Mouse (Mus musculus): ENCODE results near the gene Pold4. TPM values are rescaled to one million over a fixed set of nuclear protein-coding genes. Genes with fewer than 3 reads are reported as not detected.
A peak's percentile ranks its signal among the peaks of the same experiment; 100 is the strongest.

Pold4 gene
- polyA plus RNA-seq, 1 experiment from 2014 or later, result 19.9 TPM

GRCm38 (mm10) chr19:4194021-4194724 lies 37.5 kb upstream of the Pold4 start:
- 75% methylated on average over 8 of the region's 8 CpGs for WGBS

DNA sequence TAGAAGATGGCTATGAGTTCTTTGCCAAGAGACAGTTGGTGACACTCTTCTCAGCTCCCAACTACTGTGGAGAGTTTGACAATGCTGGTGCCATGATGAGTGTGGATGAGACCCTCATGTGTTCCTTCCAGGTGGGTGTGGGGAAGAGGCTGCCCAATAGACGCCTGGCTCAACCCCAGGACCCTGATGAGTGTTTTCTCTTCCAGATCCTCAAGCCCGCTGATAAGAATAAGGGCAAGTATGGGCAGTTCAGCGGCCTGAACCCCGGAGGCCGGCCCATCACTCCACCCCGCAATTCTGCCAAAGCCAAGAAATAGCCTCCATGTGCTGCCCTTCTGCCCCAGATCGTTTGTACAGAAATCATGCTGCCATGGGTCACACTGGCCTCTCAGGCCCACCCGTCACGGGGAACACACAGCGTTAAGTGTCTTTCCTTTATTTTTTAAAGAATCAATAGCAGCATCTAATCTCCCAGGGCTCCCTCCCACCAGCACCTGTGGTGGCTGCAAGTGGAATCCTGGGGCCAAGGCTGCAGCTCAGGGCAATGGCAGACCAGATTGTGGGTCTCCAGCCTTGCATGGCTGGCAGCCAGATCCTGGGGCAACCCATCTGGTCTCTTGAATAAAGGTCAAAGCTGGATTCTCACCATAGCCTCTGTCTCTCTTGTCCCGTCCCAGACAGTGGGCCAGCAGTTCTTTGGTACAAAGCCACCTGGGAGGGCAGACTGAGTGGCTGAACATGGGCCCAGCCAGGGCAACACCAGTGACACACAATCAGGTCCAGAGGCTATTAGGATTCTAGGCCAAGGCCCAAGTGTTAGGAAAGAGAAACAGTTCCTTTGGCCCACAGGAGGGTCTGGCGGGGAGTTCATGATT lies 36.7 kb upstream of the Pold4 start:
- 76% methylated on average over 12 of the region's 12 CpGs for WGBS
- Histone ChIP-seq H3K36me3 (peaks cover 70% of the 10 kb centered on the region), H3K4me1 (peaks cover 58% of the 10 kb centered on the region), H3K27ac (replicated peaks) (no peak overlapping the region), H3K27me3 (replicated peaks) (no peaks in the 10 kb centered on the region), H3K9ac (no peak overlapping the region), H3K9me3 (no peaks in the 10 kb centered on the region), H3K4me2 (no peak overlapping the region), H3K4me3 (no peak overlapping the region)
- no peak for ATAC-seq (ENCODE audit: extremely low read depth, insufficient number of reproducible peaks, low FRiP score, low TSS enrichment)

More at GRCm38 (mm10) chr19:4194021-4194724, 37.5 kb upstream of the Pold4 start:
- Histone ChIP-seq H3K4me1 (peaks cover 56% of the 10 kb centered on the region), H3K27ac (replicated peaks) (no peak overlapping the region), H3K4me3 (no peak overlapping the region; the same call in 1 of the 2 replicates), H3K9me3 (no peaks in the 10 kb centered on the region), H3K9ac (0 out of 2 replicates have a peak overlapping the region, but pooled peaks have one; percentile 30), H3K36me3 (peaks cover 62% of the 10 kb centered on the region), H3K27me3 (replicated peaks) (no peaks in the 10 kb centered on the region), H3K4me2 (peak overlapping the region; percentile 96; the same call in 1 of the 2 replicates)
- ATAC-seq (ENCODE audit: extremely low read depth, insufficient number of reproducible peaks, low FRiP score, low TSS enrichment), result no peak

DNA sequence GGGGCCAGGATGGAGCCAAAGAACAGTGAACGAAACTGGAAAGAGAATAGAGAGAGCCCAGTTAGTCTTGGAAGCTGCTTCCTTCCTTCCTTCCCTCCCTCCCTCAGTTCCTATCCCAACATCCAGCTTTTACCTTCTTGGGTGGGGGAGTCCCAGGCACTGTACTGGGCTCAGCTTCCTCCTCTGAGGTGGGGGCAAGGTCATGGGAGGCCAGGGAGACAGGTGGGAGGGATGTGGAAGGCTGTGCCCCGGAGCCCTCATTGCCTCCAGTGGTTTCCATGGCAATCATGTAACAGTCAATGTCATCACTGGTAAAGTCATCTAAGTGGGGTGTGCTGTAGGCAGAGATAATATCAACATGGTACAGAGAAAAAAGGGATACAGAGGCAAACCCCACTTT lies 35.7 kb upstream of the Pold4 start:
- WGBS, result 59% methylated on average over 2 of the region's 2 CpGs

GRCm38 (mm10) chr19:4196548-4196947 lies 35.2 kb upstream of the Pold4 start:
- H3K27ac ChIP-seq (replicated peaks), result peak overlapping the region; percentile 24; the same call in 1 of the 2 replicates

More for the DNA sequence above, 35.7 kb upstream of the Pold4 start:
- H3K36me3 ChIP-seq, result peaks cover 75% of the 10 kb centered on the region
- peaks cover 62% of the 10 kb centered on the region for H3K4me1 ChIP-seq
- ATAC-seq (ENCODE audit: extremely low read depth, insufficient number of reproducible peaks, low FRiP score, low TSS enrichment), result no peak
- H3K27ac ChIP-seq (replicated peaks), result no peak overlapping the region
- H3K4me2 ChIP-seq, result no peak overlapping the region
- no peaks in the 10 kb centered on the region for H3K9me3 ChIP-seq
- H3K27me3 ChIP-seq (replicated peaks), result no peaks in the 10 kb centered on the region
- H3K4me3 ChIP-seq, result no peak overlapping the region
- peak overlapping the region; percentile 12; the same call in 1 of the 2 replicates for H3K9ac ChIP-seq

DNA sequence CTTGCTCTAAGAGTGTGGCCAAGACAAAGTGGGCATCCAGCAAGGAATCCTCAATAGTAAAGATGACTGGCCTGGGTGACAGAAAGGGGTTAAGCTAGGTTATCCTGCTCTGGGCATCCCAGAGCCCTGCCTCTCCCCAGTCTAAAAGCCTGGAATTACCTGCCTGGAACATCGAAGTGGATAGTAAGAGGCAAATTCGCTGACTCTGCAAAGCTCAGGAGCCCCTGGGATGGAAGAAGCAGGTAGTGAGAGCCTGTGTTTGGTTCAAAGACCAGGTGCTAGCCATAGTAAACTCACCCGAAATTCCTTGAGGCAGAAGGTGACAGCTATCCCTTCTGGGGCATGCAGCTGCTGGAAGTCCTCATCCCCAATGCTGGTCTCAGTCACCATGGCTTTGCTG lies 34.5 kb upstream of the Pold4 start:
- peaks cover 61% of the 10 kb centered on the region for H3K4me1 ChIP-seq
- WGBS, result 63% methylated on average over 3 of the region's 3 CpGs
- ATAC-seq (ENCODE audit: extremely low read depth, insufficient number of reproducible peaks, low FRiP score, low TSS enrichment), result no peak

More at GRCm38 (mm10) chr19:4196548-4196947, 35.2 kb upstream of the Pold4 start:
- H3K27me3 ChIP-seq (replicated peaks), result no peaks in the 10 kb centered on the region
- H3K4me2 ChIP-seq, result no peak overlapping the region
- H3K9me3 ChIP-seq, result no peaks in the 10 kb centered on the region
- peaks cover 57% of the 10 kb centered on the region for H3K4me1 ChIP-seq
- no peak overlapping the region for H3K4me3 ChIP-seq
- no peak overlapping the region; the same call in 1 of the 2 replicates for H3K9ac ChIP-seq
- ATAC-seq (ENCODE audit: extremely low read depth, insufficient number of reproducible peaks, low FRiP score, low TSS enrichment), result no peak
- peaks cover 75% of the 10 kb centered on the region for H3K36me3 ChIP-seq
- WGBS, result 33% methylated on average over 5 of the region's 5 CpGs

DNA sequence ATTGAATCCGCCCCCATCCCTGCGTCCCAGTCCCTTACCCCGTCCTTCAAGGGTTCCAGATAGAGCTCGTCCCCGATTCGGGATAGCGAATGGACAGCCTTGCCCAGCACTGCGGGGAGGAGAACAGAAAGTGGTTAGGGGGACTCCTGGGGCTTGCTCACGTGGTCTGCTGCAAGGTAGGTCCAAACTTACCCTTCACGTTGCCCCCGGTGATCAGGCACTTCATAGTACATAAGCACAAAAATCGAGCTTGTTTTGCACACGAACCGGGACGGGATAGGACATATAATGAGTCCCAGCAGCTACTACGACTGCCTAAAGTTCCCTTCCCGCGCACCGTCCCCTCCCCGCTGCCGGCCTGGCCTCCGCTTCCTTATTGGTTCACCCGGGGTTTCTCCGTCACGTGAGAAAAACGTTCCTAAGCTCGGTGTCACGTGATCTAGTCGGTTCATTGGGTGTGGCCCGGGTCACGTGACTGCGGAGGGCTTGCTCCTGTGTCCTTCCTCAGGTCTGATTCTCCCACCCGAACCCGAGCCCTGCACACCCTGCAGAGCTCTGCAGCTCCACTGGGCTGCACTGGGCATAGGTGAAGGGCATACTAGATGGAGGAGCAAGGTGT lies 30.3 kb upstream of the Pold4 start, which contains the start of gene Rad9a:
TSS of gene Rad9a (minus strand) at position 372 of the 619 bp plus-strand sequence.
- H3K9me3 ChIP-seq, result no peaks in the 10 kb centered on the region
- peak within 1 kb of the TSS; percentile 93 for H3K9ac ChIP-seq
- H3K4me2 ChIP-seq, result peak within 1 kb of the TSS; percentile 97
- peaks cover 31% of the 10 kb centered on the region for H3K4me1 ChIP-seq
- H3K27me3 ChIP-seq (replicated peaks), result peaks cover 27% of the 10 kb centered on the region
- peak within 1 kb of the TSS; percentile 77 for H3K27ac ChIP-seq (replicated peaks)
- under 1% methylated on average over 34 of the region's 34 CpGs for WGBS
- H3K36me3 ChIP-seq, result peaks cover 41% of the 10 kb centered on the region
- ATAC-seq (ENCODE audit: extremely low read depth, insufficient number of reproducible peaks, low FRiP score, low TSS enrichment), result peak; percentile 70
- H3K4me3 ChIP-seq, result peak within 1 kb of the TSS; percentile 83

More for the DNA sequence above, 34.5 kb upstream of the Pold4 start:
- Histone ChIP-seq H3K27ac (replicated peaks) (0 out of 2 replicates have a peak overlapping the region, but pooled peaks have one; percentile 24), H3K9ac (no peak overlapping the region; the same call in 1 of the 2 replicates), H3K9me3 (no peaks in the 10 kb centered on the region), H3K36me3 (peaks cover 75% of the 10 kb centered on the region), H3K4me2 (no peak overlapping the region), H3K27me3 (replicated peaks) (no peaks in the 10 kb centered on the region), H3K4me3 (no peak overlapping the region)

DNA sequence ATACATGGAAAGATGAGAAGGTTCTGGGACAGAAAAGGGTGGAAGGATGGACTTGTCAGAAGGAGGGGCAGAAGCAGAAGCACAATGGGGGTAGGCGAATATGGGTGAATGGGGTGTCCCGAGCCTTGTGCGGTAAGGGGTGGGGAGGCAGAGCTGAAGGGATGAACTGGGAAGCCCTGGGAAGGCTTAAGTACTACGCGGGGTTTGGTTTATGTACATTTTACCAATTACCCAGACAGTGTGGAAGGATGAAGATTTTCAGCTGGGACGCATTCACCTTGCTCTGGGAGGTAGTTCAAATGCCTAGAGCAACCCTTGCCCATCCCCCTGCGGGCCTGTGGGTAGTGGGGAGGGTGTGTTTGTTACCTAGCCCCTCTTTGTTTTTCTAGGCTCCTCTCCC lies 29.6 kb upstream of the Pold4 start:
- Histone ChIP-seq H3K36me3 (peaks cover 33% of the 10 kb centered on the region), H3K4me3 (peak overlapping the region; percentile 83), H3K27ac (replicated peaks) (0 out of 2 replicates have a peak overlapping the region, but pooled peaks have one; percentile 77), H3K4me1 (peaks cover 23% of the 10 kb centered on the region), H3K4me2 (peak overlapping the region; percentile 97), H3K27me3 (replicated peaks) (peaks cover 31% of the 10 kb centered on the region), H3K9ac (peak overlapping the region; percentile 93), H3K9me3 (no peaks in the 10 kb centered on the region)
- ATAC-seq (ENCODE audit: extremely low read depth, insufficient number of reproducible peaks, low FRiP score, low TSS enrichment), result no peak
- WGBS, result 36% methylated on average over 7 of the region's 7 CpGs

GRCm38 (mm10) chr19:4203148-4203547 lies 28.6 kb upstream of the Pold4 start:
- Histone ChIP-seq H3K9me3 (no peaks in the 10 kb centered on the region), H3K36me3 (peaks cover 23% of the 10 kb centered on the region), H3K27ac (replicated peaks) (no peak overlapping the region), H3K9ac (peak overlapping the region; percentile 93; the same call in 1 of the 2 replicates), H3K4me1 (peaks cover 22% of the 10 kb centered on the region), H3K4me2 (no peak overlapping the region), H3K4me3 (no peak overlapping the region), H3K27me3 (replicated peaks) (peaks cover 31% of the 10 kb centered on the region)
- WGBS, result 67% methylated on average over 3 of the region's 3 CpGs
- ATAC-seq (ENCODE audit: extremely low read depth, insufficient number of reproducible peaks, low FRiP score, low TSS enrichment), result no peak

- Histone ChIP-seq H3K27ac (replicated peaks) (peak overlapping the region; percentile 26; the same call in 1 of the 2 replicates), H3K27me3 (replicated peaks) (peaks cover 31% of the 10 kb centered on the region), H3K9ac (peak overlapping the region; percentile 45; the same call in 1 of the 2 replicates), H3K4me3 (no peak overlapping the region), H3K4me2 (no peak overlapping the region), H3K9me3 (no peaks in the 10 kb centered on the region), H3K4me1 (peaks cover 22% of the 10 kb centered on the region), H3K36me3 (peaks cover 17% of the 10 kb centered on the region)
- no peak for ATAC-seq (ENCODE audit: extremely low read depth, insufficient number of reproducible peaks, low FRiP score, low TSS enrichment)
- 60% methylated on average over 13 of the region's 13 CpGs for WGBS
Measured at GRCm38 (mm10) chr19:4203604-4204326, 27.9 kb upstream of the Pold4 start.

- ATAC-seq (ENCODE audit: extremely low read depth, insufficient number of reproducible peaks, low FRiP score, low TSS enrichment), result no peak
- peaks cover 6% of the 10 kb centered on the region for H3K36me3 ChIP-seq
- H3K9me3 ChIP-seq, result no peaks in the 10 kb centered on the region
- 59% methylated on average over 4 of the region's 4 CpGs for WGBS
- H3K27me3 ChIP-seq (replicated peaks), result peaks cover 32% of the 10 kb centered on the region
- H3K4me3 ChIP-seq, result no peak overlapping the region
- no peak overlapping the region for H3K4me2 ChIP-seq
- no peak overlapping the region for H3K9ac ChIP-seq
- H3K4me1 ChIP-seq, result peaks cover 21% of the 10 kb centered on the region
- no peak overlapping the region for H3K27ac ChIP-seq (replicated peaks)
Measured at GRCm38 (mm10) chr19:4204889-4205288, 26.8 kb upstream of the Pold4 start.
